Mouse (Mus musculus) spleen, postnatal 10 days (tissue): ENCODE measurements around the gene Zfp579.
"Not testable (repeated sequence)": the region's sequence is repeated elsewhere in the genome, so short reads cannot be mapped to it uniquely, and the experiment has no call there.

Experiments used
- DNase-seq, 2 experiments: peaks; one replicate each; pipeline ENCODE4 v3.0.0; 2021 to 2022; ENCODE audit warnings: low spot score in 2 of 2

The Zfp579 gene

GRCm38 (mm10) chr7:4996003-4996895, at the start of gene Zfp579:
Zfp579 (minus strand) TSS chr7:4996158.
- DNase-seq, result peak; percentile 39 to 82

- no peak for DNase-seq
Observed at GRCm38 (mm10) chr7:5044981-5045380, 49.0 kb upstream of the Zfp579 start.

- DNase-seq, result peak in 1 of 2 experiments; percentile 20
Observed at GRCm38 (mm10) chr7:5038940-5039339, 43.0 kb upstream of the Zfp579 start.

- DNase-seq, result peak; percentile 95
Observed at GRCm38 (mm10) chr7:5038109-5038732, 42.3 kb upstream of the Zfp579 start, which contains the start of gene Zfp784. Zfp784 (minus strand) TSS chr7:5038446.

GRCm38 (mm10) chr7:5037467-5037866, 41.5 kb upstream of the Zfp579 start:
- DNase-seq, result no peak

GRCm38 (mm10) chr7:5037026-5037425, 41.1 kb upstream of the Zfp579 start:
- no peak for DNase-seq

GRCm38 (mm10) chr7:5036136-5036535, 40.2 kb upstream of the Zfp579 start:
- no peak for DNase-seq

- no peak for DNase-seq
Observed at GRCm38 (mm10) chr7:5035628-5036027, 39.7 kb upstream of the Zfp579 start.

- DNase-seq, result no peak
Observed at GRCm38 (mm10) chr7:5033818-5034217, 37.9 kb upstream of the Zfp579 start, which contains the start of gene 4632433K11Rik. 4632433K11Rik (plus strand) TSS chr7:5034118.

GRCm38 (mm10) chr7:5031496-5031895, 35.5 kb upstream of the Zfp579 start:
- no peak for DNase-seq

- no peak for DNase-seq
Observed at GRCm38 (mm10) chr7:5030554-5031275, 34.8 kb upstream of the Zfp579 start.

- no peak for DNase-seq
Observed at GRCm38 (mm10) chr7:5029946-5030345, 34.0 kb upstream of the Zfp579 start.

- no peak for DNase-seq
Observed at GRCm38 (mm10) chr7:5029543-5029942, 33.6 kb upstream of the Zfp579 start.

- DNase-seq, result no peak
Observed at GRCm38 (mm10) chr7:5021197-5021596, 25.2 kb upstream of the Zfp579 start.

GRCm38 (mm10) chr7:5020685-5021084, 24.7 kb upstream of the Zfp579 start:
- peak in 1 of 2 experiments; percentile 51 for DNase-seq

- DNase-seq, result peak; percentile 96 to 97
Observed at GRCm38 (mm10) chr7:5020000-5020681, 24.2 kb upstream of the Zfp579 start, which contains the start of the genes Zfp865 and Ccdc106. Zfp865 (plus strand) TSS chr7:5020376. Ccdc106 (plus strand) TSS chr7:5020553.

- DNase-seq, result not testable (repeated sequence)
Observed at GRCm38 (mm10) chr7:5019576-5019975, 23.6 kb upstream of the Zfp579 start.

GRCm38 (mm10) chr7:5017931-5018330, 22.0 kb upstream of the Zfp579 start:
- no peak for DNase-seq

- peak in 1 of 2 experiments; percentile 55 for DNase-seq
Observed at GRCm38 (mm10) chr7:5017352-5017751, 21.4 kb upstream of the Zfp579 start.

- no peak for DNase-seq
Observed at GRCm38 (mm10) chr7:5016920-5017319, 21.0 kb upstream of the Zfp579 start.

GRCm38 (mm10) chr7:5016057-5016456, 20.1 kb upstream of the Zfp579 start:
- no peak for DNase-seq
